In genomic region chr7:36679031-36679618, GRCm38 (mm10) we compare ENCODE assay signal across 11 mouse cellular contexts. TPM values are rescaled to one million over a fixed set of nuclear protein-coding genes. Genes with fewer than 3 reads are reported as not detected.
DNase-seq lines count a peak whose midpoint lies in the region; ATAC-seq and TF ChIP-seq lines count a peak whose summit lies in the region.
"Had no signal": no experiment of that assay in that cellular context is flagged by ENCODE, and none has a peak within 500 bp of the region (broad histone marks: within the 10 kb centered on the region; RNA-seq: fewer than 3 reads in every experiment).

No protein-coding gene starts in this region.

- peak overlapping the region; percentile 46; the same call in 1 of the 2 replicates for H3K4me2 ChIP-seq in intestine, postnatal 0 days (replicated peaks; ENCODE audit: low read depth)
- H3K4me2 ChIP-seq in intestine, embryonic 16.5 days (ENCODE audit: low read depth, low read length) = no peak overlapping the region
- H3K4me2 ChIP-seq in forebrain, postnatal 0 days (ENCODE audit: low read depth) = peak overlapping the region; percentile 47
- peak overlapping the region; percentile 42 for H3K4me2 ChIP-seq in midbrain, embryonic 11.5 days
- 0 out of 2 replicates have a peak overlapping the region, but pooled peaks have one; percentile 49 for H3K4me2 ChIP-seq in stomach, postnatal 0 days (replicated peaks; ENCODE audit: low read depth)

- 8% methylated on average over 9 of the region's 9 CpGs for WGBS in intestine, postnatal 0 days
- WGBS in intestine, embryonic 16.5 days = 11% methylated on average over 9 of the region's 9 CpGs
- 5% methylated on average over 9 of the region's 9 CpGs for WGBS in forebrain, postnatal 0 days
- 4% methylated on average over 9 of the region's 9 CpGs for WGBS in midbrain, embryonic 11.5 days
- 21% methylated on average over 9 of the region's 9 CpGs for WGBS in stomach, postnatal 0 days
- 26% methylated on average over 9 of the region's 9 CpGs for WGBS in cerebellum, adult 2 months

- ATAC-seq in intestine, postnatal 0 days = no peak
- ATAC-seq in intestine, embryonic 16.5 days = no peak
- ATAC-seq in forebrain, postnatal 0 days = no peak
- ATAC-seq in midbrain, embryonic 11.5 days (ENCODE audit: low FRiP score) = peak; percentile 62
- no peak for ATAC-seq in stomach, postnatal 0 days (ENCODE audit: low FRiP score, low TSS enrichment)
- ATAC-seq: CD4-positive, CD25-positive, alpha-beta regulatory T cell, adult 4 months had no signal

- H3K4me1 ChIP-seq in intestine, postnatal 0 days (replicated peaks; ENCODE audit: control insufficient read depth, insufficient read depth, low read length) = no peaks in the 10 kb centered on the region
- peaks cover 7% of the 10 kb centered on the region; the same call in 1 of the 2 replicates for H3K4me1 ChIP-seq in intestine, embryonic 16.5 days (ENCODE audit: control insufficient read depth, insufficient read depth, low read length)
- peaks cover 11% of the 10 kb centered on the region; the same call in 1 of the 2 replicates for H3K4me1 ChIP-seq in forebrain, postnatal 0 days (ENCODE audit: insufficient read depth)
- peaks cover 19% of the 10 kb centered on the region for H3K4me1 ChIP-seq in midbrain, embryonic 11.5 days (ENCODE audit: control insufficient read depth, insufficient read depth, low read length)
- no peaks in the 10 kb centered on the region for H3K4me1 ChIP-seq in stomach, postnatal 0 days (replicated peaks; ENCODE audit: control insufficient read depth, insufficient read depth)
- no peaks in the 10 kb centered on the region; the same call in none of the 2 replicates for H3K4me1 ChIP-seq in cerebellum, adult 2 months (ENCODE audit: control insufficient read depth, insufficient read depth, low read length)

- no peak overlapping the region for H3K9ac ChIP-seq in intestine, postnatal 0 days (ENCODE audit: low read depth, low read length)
- no peak overlapping the region for H3K9ac ChIP-seq in intestine, embryonic 16.5 days (ENCODE audit: low read depth, low read length)
- no peak overlapping the region for H3K9ac ChIP-seq in forebrain, postnatal 0 days
- no peak overlapping the region for H3K9ac ChIP-seq in midbrain, embryonic 11.5 days (ENCODE audit: low read length)
- no peak overlapping the region for H3K9ac ChIP-seq in stomach, postnatal 0 days (ENCODE audit: low read length)

- DNase-seq in forebrain, postnatal 0 days = peak; percentile 41
- peak; percentile 92 for DNase-seq in midbrain, embryonic 11.5 days (ENCODE audit: low spot score, missing footprints)
- DNase-seq in stomach, postnatal 0 days (ENCODE audit: low spot score) = no peak
- no peak for DNase-seq in cerebellum, adult 2 months
- no peak for DNase-seq in right cerebral cortex, postnatal 10 days (ENCODE audit: low spot score in 2 of 2)
- DNase-seq in cerebellum, postnatal 10 days = no peak
- DNase-seq: kidney, adult 2 months had no signal

- no peaks in the 10 kb centered on the region for H3K9me3 ChIP-seq in intestine, postnatal 0 days (ENCODE audit: control insufficient read depth)
- H3K9me3 ChIP-seq in intestine, embryonic 16.5 days (ENCODE audit: control insufficient read depth, low read length) = no peaks in the 10 kb centered on the region
- no peaks in the 10 kb centered on the region for H3K9me3 ChIP-seq in forebrain, postnatal 0 days (ENCODE audit: low read length)
- no peaks in the 10 kb centered on the region for H3K9me3 ChIP-seq in midbrain, embryonic 11.5 days (ENCODE audit: control insufficient read depth, low read length)
- H3K9me3 ChIP-seq in stomach, postnatal 0 days (ENCODE audit: control insufficient read depth, low read length) = no peaks in the 10 kb centered on the region

- H3K27ac ChIP-seq in intestine, postnatal 0 days (ENCODE audit: low read depth, low read length) = no peak overlapping the region
- no peak overlapping the region for H3K27ac ChIP-seq in intestine, embryonic 16.5 days (ENCODE audit: low read length)
- no peak overlapping the region for H3K27ac ChIP-seq in forebrain, postnatal 0 days (ENCODE audit: low read depth, low read length)
- no peak overlapping the region for H3K27ac ChIP-seq in midbrain, embryonic 11.5 days (ENCODE audit: low read depth, low read length)
- no peak overlapping the region for H3K27ac ChIP-seq in stomach, postnatal 0 days (replicated peaks)
- H3K27ac ChIP-seq in cerebellum, adult 2 months (ENCODE audit: insufficient read depth, low read length) = no peak overlapping the region
- H3K27ac ChIP-seq: macrophage had no signal

- TF ChIP-seq POLR2A in cerebellum, adult 2 months (IDR thresholded peaks at IDR 0.05; ENCODE audit: borderline replicate concordance, insufficient read depth, low read length) = no peak

- no peak for TF ChIP-seq EP300 in stomach, postnatal 0 days (optimal IDR thresholded peaks at IDR 0.05)

- H3K27me3 ChIP-seq in intestine, postnatal 0 days (replicated peaks; ENCODE audit: control insufficient read depth, insufficient read depth, low read length) = peaks cover 16% of the 10 kb centered on the region
- H3K27me3 ChIP-seq in intestine, embryonic 16.5 days (replicated peaks; ENCODE audit: control insufficient read depth, insufficient read depth, low read length) = peaks cover 13% of the 10 kb centered on the region; the same call in 1 of the 2 replicates
- H3K27me3 ChIP-seq in forebrain, postnatal 0 days (ENCODE audit: insufficient read depth, low read length) = peaks cover 11% of the 10 kb centered on the region
- peaks cover 16% of the 10 kb centered on the region for H3K27me3 ChIP-seq in midbrain, embryonic 11.5 days (ENCODE audit: control insufficient read depth, insufficient read depth, low read length)
- no peaks in the 10 kb centered on the region; the same call in 1 of the 2 replicates for H3K27me3 ChIP-seq in stomach, postnatal 0 days (ENCODE audit: control insufficient read depth, insufficient read depth, low read length)
- no peaks in the 10 kb centered on the region; the same call in 1 of the 2 replicates for H3K27me3 ChIP-seq in cerebellum, adult 2 months (ENCODE audit: control insufficient read depth, insufficient read depth, low read length)

- no peak overlapping the region for H3K4me3 ChIP-seq in intestine, postnatal 0 days (ENCODE audit: low read depth, low read length)
- no peak overlapping the region for H3K4me3 ChIP-seq in intestine, embryonic 16.5 days (ENCODE audit: low read length)
- H3K4me3 ChIP-seq in forebrain, postnatal 0 days (ENCODE audit: low read depth, low read length) = no peak overlapping the region
- H3K4me3 ChIP-seq in midbrain, embryonic 11.5 days (ENCODE audit: low read depth, low read length) = no peak overlapping the region
- no peak overlapping the region for H3K4me3 ChIP-seq in stomach, postnatal 0 days (ENCODE audit: low read depth, low read length)
- no peak overlapping the region for H3K4me3 ChIP-seq in cerebellum, adult 2 months (replicated peaks; ENCODE audit: insufficient read depth, low read depth, low read length)

- no peak for TF ChIP-seq CTCF in intestine, postnatal 0 days (IDR thresholded peaks at IDR 0.05; ENCODE audit: low read depth)
- no peak for TF ChIP-seq CTCF in forebrain, postnatal 0 days (IDR thresholded peaks at IDR 0.05; ENCODE audit: low read depth)
- no peak for TF ChIP-seq CTCF in stomach, postnatal 0 days (IDR thresholded peaks at IDR 0.05; ENCODE audit: low read depth)
- TF ChIP-seq CTCF in cerebellum, adult 2 months (IDR thresholded peaks at IDR 0.05; ENCODE audit: borderline replicate concordance, insufficient read depth, low read depth, low read length) = no peak

- no peaks in the 10 kb centered on the region for H3K36me3 ChIP-seq in intestine, postnatal 0 days (ENCODE audit: control insufficient read depth, insufficient read depth)
- H3K36me3 ChIP-seq in intestine, embryonic 16.5 days (ENCODE audit: control insufficient read depth, insufficient read depth, low read length) = no peaks in the 10 kb centered on the region
- H3K36me3 ChIP-seq in forebrain, postnatal 0 days (ENCODE audit: insufficient read depth) = no peaks in the 10 kb centered on the region
- H3K36me3 ChIP-seq in midbrain, embryonic 11.5 days (ENCODE audit: control insufficient read depth, insufficient read depth, low read length) = no peaks in the 10 kb centered on the region
- no peaks in the 10 kb centered on the region for H3K36me3 ChIP-seq in stomach, postnatal 0 days (ENCODE audit: control insufficient read depth, insufficient read depth, low read length)

RNA-seq across cellular contexts. Expression of gene Tshz3, which starts 18.8 kb away (rescaled TPM):
- 2.2 and 3.4 TPM in 2 replicates for polyA plus RNA-seq in intestine, postnatal 0 days (2015; fragmentation: Nextera tagmentation; extraction: Ambion mirVana)
- polyA plus RNA-seq in intestine, embryonic 16.5 days (2015; fragmentation: Nextera tagmentation; extraction: Ambion mirVana) = 9.7 and 10.4 TPM in 2 replicates
- 32.2 and 37.8 TPM in 2 replicates for total RNA-seq in forebrain, postnatal 0 days (2014; rRNA removed)
- polyA plus RNA-seq in forebrain, postnatal 0 days (2015; fragmentation: Nextera tagmentation; extraction: Ambion mirVana) = 15.6 and 18.0 TPM in 2 replicates
- 3.2 and 4.1 TPM in 2 replicates for polyA plus RNA-seq in midbrain, embryonic 11.5 days (2014; fragmentation: Nextera tagmentation; extraction: Ambion mirVana)
- 4.3 and 4.4 TPM in 2 replicates for polyA plus RNA-seq in stomach, postnatal 0 days (2015; fragmentation: Nextera tagmentation; extraction: Ambion mirVana)
- 12.5 and 13.5 TPM in 2 replicates for polyA plus RNA-seq in cerebellum, adult 2 months (2012; rRNA removed)
- polyA plus RNA-seq: CD4-positive, CD25-positive, alpha-beta regulatory T cell, adult 4 months; macrophage had no signal

Comparison
In these comparisons a context has a peak if more than half of its experiments do, and no peak if none do; other contexts are left out.
1. DNase-seq: peak in forebrain, postnatal 0 days (single experiment) and midbrain, embryonic 11.5 days (single experiment); none in stomach, postnatal 0 days (single experiment), cerebellum, adult 2 months (0 of 2), right cerebral cortex, postnatal 10 days (0 of 2) and cerebellum, postnatal 10 days (0 of 2).